Mouse (Mus musculus) common myeloid progenitor, adult 5-6 weeks (primary cell): ENCODE results near the gene Mfsd5. TPM values are rescaled to one million over a fixed set of nuclear protein-coding genes. Genes with fewer than 3 reads are reported as not detected.

ENCODE experiments used
- ATAC-seq: replicated peaks from 2 replicates; pipeline ENCODE4 v1.8.0; 2016; ENCODE audit warnings: low read depth, mild to moderate bottlenecking, moderate TSS enrichment, inconsistent platforms; ENCODE audit not compliant: poor library complexity, severe bottlenecking
- total RNA-seq: library from RNA; stranded (forward); fragments of 200-1000, 187-1606 nt; gene quantifications from 2 replicates; pipeline ENCODE4 v1.2.3, GENCODE M21; 2017

The Mfsd5 gene
- total RNA-seq, 1 experiment from 2014 or later, result 21.0 TPM

- ATAC-seq, result peak; percentile 2; the same call in 1 of the 2 replicates
Observed at GRCm38 (mm10) chr15:102247252-102248130, 31.8 kb upstream of the Mfsd5 start.

DNA sequence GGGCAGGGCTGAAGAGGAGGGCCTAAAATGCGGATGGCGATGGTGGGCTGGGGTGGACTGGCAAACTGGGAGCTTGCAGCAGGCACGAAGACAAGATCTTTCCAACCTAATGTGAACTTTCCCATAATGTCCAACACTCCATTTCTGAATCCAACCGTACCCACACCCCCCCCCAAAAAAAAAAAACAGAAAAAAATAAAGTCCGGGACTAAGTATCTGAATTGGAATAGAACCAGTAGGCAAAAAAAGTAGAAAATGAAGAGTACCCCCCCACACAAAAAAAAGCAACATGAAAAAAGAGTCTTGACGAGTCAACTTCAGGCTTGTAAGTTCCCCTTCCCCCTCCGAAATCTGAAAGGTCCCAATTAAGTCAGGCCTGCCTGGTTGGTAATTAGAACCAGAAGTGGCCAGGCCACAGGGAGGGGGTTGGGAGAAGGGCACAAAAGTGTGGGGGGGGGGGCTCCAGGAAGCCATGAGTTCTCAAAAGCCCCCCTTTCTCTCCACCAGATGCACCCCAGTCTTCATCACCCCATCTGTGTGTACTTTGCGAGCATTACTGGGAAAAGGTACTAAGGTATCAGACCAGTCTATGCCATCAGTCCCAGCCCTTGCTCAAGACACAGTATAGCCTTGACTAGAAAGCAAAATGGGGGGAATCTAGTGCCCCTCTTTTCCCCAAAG lies 31.0 kb upstream of the Mfsd5 start:
- ATAC-seq, result no peak

GRCm38 (mm10) chr15:102248812-102249191 lies 30.5 kb upstream of the Mfsd5 start:
- no peak for ATAC-seq

DNA sequence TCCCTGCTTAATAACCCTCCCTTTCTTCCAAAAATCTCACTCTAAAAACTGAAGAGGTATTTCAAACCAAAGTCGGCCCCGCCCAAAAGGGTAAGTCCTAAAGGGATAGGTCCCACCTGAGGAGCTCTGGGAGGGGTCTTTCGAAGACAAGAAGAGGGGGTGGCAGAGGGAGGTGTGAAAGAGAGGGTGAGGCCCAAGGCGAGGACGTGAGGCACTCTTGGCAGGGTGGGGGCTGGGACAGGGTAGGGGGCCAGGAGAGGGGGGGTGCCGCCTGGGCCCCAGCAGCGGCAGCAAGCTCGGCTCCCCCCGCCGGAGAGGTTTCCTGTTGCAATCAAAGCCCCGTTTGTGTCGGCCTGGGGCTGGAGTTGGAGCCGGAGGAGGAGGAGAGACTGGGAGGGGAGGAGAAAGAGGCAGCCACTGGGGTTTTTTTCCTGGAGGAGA lies 30.0 kb upstream of the Mfsd5 start:
- no peak for ATAC-seq

DNA sequence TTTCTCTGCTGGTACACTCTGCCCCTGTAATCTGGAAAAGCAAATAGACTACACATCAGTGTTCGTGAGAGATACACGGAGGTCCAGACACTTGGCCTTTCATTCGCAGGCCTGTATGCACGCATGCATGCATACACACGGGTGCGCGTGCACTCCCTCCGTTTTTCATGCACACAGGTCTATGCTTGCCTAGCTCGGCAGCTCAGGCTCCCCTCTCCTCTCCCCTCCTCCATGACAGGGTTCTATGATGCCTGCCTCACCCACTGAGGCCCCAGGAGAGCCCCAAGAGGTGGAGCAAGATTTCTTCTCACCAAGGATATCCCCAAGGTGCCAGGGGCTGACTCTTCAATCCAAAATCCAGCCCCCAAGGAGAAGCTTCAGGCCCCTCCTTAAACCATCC lies 29.3 kb upstream of the Mfsd5 start:
- ATAC-seq, result no peak

GRCm38 (mm10) chr15:102250521-102250920 lies 28.7 kb upstream of the Mfsd5 start:
- ATAC-seq, result no peak

DNA sequence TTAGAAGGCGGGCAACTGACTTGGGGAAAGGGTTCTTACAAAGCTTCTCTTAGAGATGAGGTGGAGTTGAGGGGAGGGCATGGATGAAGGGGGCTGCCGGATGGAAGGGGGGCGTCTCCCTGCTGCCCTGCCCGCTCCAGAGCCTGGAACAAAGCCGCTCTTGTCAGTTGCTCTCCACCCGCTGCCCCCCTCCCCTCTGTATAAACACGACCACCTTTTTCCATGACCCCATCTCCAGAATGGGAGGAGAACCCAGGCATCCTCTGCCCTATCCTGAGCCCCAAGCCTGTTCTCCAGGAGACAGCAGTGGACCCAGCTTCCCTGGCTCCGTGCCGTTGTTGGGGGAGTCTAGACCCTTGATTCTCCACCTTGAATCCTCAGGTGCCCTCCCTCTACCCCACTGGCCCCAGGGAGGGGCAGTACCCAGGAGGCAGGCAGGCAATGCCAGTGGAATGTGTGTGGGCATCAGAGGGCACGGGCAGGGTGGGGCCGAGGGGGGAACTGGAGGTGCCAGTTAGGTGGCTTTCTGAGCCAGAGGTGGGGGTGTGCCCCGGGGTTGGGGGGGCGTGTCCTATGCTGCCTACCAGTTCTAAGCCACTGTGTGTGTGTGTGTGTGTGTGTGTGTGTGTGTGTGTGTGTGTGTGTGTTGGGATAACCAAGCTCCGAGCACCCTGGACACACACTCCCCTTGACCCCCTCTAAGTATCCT lies 23.6 kb upstream of the Mfsd5 start:
- no peak for ATAC-seq

DNA sequence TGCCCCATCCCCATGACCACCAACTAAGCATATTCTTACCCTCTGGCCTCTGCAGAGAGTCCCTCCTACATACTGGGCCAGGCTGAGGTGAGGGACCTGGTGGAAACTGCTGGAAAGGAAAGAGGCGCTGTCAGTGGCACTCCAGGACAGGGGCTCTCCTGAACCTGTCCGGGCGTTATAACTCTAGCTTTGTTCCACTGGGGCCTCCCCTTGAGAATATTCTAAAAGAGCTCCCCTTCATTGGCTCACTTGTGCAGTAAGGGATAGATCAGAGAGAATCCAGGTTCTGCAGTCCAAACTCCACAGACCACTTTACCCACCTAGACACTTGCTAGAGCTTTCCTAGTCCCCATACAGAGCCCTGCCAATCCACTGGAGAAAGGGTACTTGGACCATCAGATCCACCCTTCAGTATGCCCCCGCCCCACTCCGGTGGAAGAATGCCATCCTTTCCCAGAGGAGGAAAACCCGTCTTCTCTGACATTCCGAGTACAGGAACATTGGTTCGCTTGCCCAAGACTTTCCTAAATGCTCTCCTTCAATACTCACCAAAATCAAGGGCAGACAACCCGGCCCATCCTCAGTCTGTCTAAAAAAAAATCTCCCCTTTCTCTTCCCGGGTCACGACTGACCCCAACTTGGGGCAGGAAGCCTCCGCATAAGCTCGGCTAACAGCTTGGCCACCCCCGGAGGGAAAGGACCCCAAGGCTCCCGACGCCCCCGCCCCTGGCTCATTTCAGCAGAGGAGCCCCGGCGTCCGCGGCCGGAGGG lies 22.6 kb upstream of the Mfsd5 start:
- ATAC-seq, result no peak

- peak; percentile 30; the same call in 1 of the 2 replicates for ATAC-seq
Observed at GRCm38 (mm10) chr15:102257202-102258075, 21.8 kb upstream of the Mfsd5 start, which contains the start of gene Rarg. Rarg (minus strand) TSS chr15:102257517.

DNA sequence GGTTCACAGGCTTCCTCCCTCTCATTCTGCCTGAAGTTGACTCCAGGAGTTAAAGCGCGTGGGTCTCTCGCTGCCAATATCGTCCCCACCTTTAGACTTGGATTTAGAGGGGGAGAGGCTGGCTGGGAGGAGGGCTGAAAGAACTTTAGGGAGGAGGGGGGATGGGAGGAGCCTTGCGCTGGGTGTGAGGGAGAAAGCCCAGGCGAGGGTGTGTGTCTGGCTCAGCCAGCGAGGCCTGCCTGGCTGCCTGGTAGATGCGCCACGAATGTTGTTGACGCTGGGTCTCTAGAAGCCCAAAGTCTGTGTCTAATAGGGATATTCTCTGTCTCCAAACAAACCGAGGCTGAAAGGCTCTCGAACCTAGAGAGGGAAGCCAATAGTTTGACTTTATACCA lies 21.2 kb upstream of the Mfsd5 start:
- ATAC-seq, result 0 out of 2 replicates have a peak, but pooled peaks have one; percentile 19

- no peak for ATAC-seq
Observed at GRCm38 (mm10) chr15:102258581-102259253, 20.5 kb upstream of the Mfsd5 start.

DNA sequence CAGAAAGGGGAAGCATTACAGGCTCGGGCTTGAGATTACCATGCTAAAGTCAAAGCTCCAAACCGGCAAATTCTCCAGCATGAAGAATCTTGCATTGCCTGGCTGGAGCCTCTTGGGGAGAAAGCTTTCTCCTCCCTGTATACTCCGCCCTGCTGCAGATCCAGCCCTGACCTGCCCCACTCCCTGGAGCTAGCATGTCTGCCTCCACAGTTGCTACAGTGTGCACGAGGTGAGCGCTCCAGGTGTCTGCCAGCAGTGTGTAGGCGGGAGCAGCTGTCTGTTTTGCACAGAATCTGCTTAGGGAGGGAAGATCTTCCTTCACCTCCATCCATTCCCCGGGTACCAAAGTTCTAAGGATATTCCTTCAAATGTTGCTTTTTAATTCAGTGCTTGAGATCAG lies 16.7 kb upstream of the Mfsd5 start:
- no peak for ATAC-seq

DNA sequence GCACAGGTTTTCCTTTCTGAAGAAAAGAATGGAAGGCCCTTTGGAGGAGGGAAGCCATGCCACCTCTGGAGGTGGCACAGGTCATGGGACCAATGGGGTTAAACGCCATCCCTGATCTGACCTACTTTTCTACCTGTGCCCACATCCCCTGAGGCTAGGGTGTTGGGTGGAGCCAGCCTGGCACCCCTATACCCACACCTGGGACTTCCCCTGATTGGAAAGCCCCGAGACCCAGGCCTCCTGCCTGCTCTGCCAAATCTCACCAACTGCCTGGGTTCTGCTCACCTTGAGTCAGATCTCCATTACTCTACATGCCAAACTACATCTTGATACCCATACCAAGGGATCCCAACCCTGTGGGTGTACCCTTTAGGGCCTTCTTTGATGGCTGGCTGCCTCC lies 16.2 kb upstream of the Mfsd5 start:
- ATAC-seq, result no peak

GRCm38 (mm10) chr15:102265548-102265947 lies 13.7 kb upstream of the Mfsd5 start:
- peak; percentile 60; the same call in 1 of the 2 replicates for ATAC-seq

GRCm38 (mm10) chr15:102270274-102270960 lies 8.8 kb upstream of the Mfsd5 start, which contains the start of gene Gm9918:
Gm9918 (plus strand) TSS chr15:102270563.
- ATAC-seq, result no peak

DNA sequence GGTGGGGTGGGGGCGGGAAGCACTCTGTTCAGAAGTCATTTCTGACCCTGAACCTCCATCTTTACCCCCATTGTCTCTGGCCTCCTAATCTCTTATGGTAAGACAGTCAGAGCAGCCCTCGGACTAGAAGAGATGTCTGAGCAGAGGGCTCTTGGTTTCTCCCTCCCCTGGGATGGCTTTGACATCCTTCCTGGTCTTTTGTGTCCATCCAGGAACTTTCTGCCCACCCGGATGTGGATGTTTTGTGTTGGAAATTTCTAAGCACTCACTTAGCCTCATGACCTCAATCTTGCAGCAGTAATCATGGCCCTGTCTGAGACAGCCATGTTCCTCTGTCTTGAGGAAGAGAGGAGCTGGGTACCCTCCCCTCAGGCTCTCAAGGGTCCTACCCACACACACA lies 7.8 kb upstream of the Mfsd5 start:
- ATAC-seq, result no peak

- peak; percentile 24; the same call in 1 of the 2 replicates for ATAC-seq
Observed at GRCm38 (mm10) chr15:102273982-102274716, 5.1 kb upstream of the Mfsd5 start.
